Mouse (Mus musculus) erythroid progenitor cell, adult 5-6 weeks (primary cell): ENCODE data around the gene Cldnd1. TPM values are rescaled to one million over a fixed set of nuclear protein-coding genes. Genes with fewer than 3 reads are reported as not detected.

Experiments
- ATAC-seq: replicated peaks from 2 replicates; pipeline ENCODE4 v1.8.0; 2016; ENCODE audit warnings: moderate number of reproducible peaks, mild to moderate bottlenecking, moderate TSS enrichment, inconsistent platforms; ENCODE audit not compliant: poor library complexity, low FRiP score, severe bottlenecking
- total RNA-seq, 2 experiments: library from RNA; stranded (forward) in 1 of 2; stranded (reverse) in 1 of 2; fragments of 150-400 nt in 1 of 2; fragments of 186-747, 209-891 nt in 1 of 2; gene quantifications; 2 replicates each; pipeline versions ENCODE4 v1.2.3 to v1.2.4; 2015 to 2017; ENCODE audit warnings: low replicate concordance in 2 of 2

Cldnd1 gene
- total RNA-seq (2015; ENCODE audit: low replicate concordance) (27.2 and 30.6 TPM in 2 replicates), total RNA-seq (2017; ENCODE audit: low replicate concordance) (15.5 and 16.9 TPM in 2 replicates)

GRCm38 (mm10) chr16:58727477-58728131, at the start of gene Cldnd1:
Gene Cldnd1 (plus strand): TSS chr16:58727910.
- ATAC-seq, result peak; percentile 99

DNA sequence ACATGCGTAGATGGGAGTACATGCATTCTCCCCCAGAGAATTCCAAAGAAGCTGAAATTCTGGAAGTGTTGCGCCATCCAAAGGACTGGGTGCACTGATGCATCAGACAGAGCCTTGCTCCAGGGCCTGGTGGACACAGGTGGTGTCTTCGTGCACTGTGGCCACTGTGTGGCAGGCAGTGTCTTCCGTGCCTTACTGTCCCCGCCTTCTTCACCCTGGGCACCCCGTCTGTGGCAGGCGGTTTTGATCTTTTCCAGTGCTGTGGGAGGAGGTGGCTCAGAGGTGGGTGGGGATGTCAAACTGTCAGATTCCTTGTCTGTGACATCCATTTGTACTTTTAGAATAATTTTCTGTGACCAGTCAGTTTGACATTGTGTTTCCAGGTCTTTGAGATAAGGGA, 49.0 kb upstream of the Cldnd1 start:
- peak; percentile 13; the same call in 1 of the 2 replicates for ATAC-seq

DNA sequence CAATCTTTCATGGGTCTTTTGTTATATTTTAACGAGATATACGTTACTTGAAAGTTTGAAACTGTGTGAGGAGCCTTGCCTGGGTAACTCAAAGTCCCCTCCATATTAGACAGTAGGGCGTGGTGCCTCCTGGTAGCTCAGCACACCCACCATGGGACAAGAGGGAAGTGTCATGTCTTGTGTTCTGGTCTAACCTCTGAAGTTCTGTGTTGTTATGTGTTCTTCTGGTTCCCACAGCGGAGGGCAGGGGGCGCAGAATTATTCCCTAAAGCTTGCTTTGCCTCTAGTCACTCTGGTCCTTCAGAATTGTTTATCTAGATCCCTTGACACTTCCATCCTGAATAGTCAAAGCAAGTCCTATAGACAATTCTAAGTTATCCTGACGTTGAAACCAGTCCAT, 45.7 kb upstream of the Cldnd1 start:
- no peak for ATAC-seq

DNA sequence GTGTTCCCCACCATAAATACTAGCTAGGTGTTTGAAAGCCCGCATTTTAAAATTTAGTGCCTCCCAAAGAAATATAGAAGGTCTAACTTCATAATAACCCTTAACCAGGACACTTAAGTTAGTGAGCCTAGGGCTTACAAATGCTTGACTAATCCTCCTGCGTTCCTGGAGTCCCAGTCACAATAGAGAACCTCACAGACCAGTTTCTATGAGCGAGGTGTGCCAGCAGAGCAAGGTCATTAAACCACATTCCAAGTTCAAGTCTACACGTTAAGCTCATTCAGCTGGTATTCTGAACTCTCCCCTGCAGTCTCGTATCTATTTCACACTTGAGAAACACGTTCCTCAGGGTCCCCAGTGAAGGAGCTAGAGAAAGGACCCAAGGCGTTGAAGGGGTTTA, 44.8 kb upstream of the Cldnd1 start:
- ATAC-seq, result no peak

DNA sequence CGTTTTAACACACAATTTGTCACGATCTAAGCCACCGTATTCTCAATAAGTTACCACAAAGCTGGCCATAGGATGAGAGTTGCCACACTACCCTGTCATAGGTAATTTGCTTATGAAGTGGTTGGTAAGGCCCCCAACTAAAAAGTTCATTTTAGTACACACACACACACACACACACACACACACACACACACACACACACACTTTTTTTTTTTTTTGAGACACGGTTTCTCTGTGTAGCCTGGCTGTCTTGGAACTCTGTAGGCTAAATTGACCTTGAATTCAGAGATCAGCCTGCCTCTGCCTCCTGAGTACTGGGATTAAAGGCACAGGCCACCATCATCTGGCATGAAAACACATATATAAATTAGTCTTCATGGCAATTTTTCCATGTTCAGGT, 43.8 kb upstream of the Cldnd1 start:
- ATAC-seq, result no peak

DNA sequence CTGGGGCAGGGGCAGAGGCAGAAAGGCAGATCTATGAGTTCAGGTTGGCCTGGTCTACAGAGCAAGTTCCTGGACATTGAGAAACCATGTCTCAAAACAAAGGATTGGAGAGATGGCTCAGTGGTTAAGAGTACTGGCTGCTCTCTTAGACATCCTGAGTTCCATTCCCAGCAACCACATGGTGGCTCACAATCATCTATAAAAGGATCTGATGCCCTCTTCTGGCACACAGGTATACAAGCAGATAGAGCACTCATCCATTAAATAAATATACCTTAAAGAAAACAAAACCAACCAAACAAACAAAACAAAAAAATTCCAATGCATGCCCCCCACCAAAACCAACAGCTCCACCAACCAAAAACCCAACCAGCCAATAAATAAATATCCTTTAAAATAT, 43.2 kb upstream of the Cldnd1 start:
- no peak for ATAC-seq

- ATAC-seq, result 0 out of 2 replicates have a peak, but pooled peaks have one; percentile 52
These were observed 41.9 kb upstream of the Cldnd1 start for GRCm38 (mm10) chr16:58685548-58686537.

GRCm38 (mm10) chr16:58688534-58688933, 39.2 kb upstream of the Cldnd1 start:
- no peak for ATAC-seq

DNA sequence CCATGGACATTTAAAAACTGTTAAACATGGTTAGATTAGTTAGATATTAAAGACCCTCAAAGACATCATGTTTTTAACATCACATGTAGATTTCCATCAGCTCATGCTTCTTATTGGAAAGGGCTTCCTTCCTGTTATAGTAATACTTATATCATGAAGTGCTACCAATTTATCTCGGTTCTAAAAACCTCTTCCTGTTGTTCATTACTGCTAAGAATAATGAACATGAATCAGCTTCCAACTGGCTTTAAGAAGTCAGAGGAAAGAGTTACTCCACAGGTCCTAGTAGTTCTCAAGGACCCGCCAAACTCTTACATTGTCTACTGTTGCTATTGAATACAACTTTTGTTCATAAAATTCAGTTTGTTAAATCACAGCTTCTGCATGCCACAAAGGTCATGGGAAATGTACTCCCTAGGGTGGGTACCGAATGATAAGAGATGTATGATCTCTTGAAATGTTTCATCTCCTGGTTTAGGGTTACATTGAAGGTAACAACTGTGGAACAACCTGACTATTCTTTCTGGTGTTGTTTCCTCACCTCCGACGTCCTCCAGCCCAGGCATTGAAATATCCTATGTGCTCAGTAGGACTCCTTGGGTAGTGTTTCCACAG, 38.0 kb upstream of the Cldnd1 start:
- no peak for ATAC-seq

DNA sequence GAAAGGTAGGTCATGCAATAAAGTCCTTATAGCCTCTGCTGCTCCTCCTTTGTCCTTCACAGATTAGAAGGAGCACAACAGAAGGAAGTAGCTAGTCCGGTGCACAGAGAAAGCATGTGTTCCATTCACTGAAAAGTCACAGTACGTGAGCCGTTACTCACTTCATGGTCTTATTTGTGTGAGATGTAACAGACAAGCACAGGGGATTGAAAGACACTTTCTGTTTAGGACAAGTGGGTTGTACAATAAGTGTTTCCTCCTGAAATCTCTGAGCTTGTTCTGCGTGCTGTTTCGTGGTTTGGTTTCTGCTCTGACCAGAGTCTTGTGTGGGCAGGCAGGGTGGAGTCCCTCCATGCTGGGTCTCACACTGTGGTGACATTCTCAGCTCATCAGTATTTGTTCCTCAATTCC, 37.4 kb upstream of the Cldnd1 start:
- no peak for ATAC-seq

GRCm38 (mm10) chr16:58694091-58694490, 33.6 kb upstream of the Cldnd1 start:
- no peak for ATAC-seq

DNA sequence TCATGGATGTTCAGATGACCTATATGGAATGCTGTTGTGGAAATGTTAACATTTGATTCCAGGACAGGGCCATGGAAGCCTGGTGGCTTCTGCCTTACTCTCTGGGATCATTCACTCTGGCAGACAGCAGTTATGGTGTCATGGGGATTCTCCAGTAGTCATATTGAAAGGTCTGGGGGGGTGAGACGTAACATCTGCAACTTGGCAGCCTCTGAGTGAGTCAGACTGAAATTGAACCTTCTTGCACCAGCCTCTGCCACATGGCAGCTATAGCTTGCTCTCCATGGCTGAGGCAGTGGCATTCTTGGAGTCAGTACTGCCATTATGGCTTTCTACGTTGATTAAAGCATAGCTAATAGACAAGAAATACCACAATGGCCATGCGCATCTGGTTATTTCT, 30.9 kb upstream of the Cldnd1 start:
- no peak for ATAC-seq

GRCm38 (mm10) chr16:58697261-58697660, 30.4 kb upstream of the Cldnd1 start:
- no peak for ATAC-seq

- no peak for ATAC-seq
These were observed 27.5 kb upstream of the Cldnd1 start for GRCm38 (mm10) chr16:58700174-58700573.

- no peak for ATAC-seq
These were observed 26.8 kb upstream of the Cldnd1 start for GRCm38 (mm10) chr16:58700816-58701424.

GRCm38 (mm10) chr16:58701779-58702178, 25.9 kb upstream of the Cldnd1 start:
- ATAC-seq, result no peak

DNA sequence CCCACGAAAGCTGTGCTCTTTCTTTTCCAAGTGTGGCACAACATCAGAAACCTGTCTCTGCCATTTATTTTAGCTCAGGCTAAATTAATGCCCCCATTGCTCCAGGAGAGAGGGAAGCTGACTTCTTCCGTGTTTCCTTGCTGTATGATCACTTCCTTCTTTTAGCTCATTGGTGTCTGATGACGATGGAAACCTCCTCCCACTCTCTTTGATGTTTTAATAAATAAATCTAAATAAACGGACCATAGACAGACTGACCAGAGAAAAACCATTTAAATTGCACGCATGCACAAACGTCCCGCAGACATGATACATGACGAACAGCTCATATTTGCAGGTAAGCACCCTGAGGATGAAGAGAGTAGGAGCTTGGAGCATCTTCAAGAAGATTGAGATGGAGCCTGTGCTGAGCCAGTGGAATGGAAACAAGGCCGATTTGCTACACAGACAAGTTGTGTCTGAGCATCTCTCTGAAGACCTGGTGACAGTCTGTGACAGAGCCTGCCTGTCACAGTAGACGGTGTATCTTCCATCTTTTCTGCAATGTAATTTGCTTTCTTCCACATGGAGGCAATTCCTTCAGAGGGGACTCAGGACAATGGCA, 25.3 kb upstream of the Cldnd1 start:
- ATAC-seq, result no peak

- ATAC-seq, result no peak
These were observed 24.2 kb upstream of the Cldnd1 start for GRCm38 (mm10) chr16:58703382-58704124.

GRCm38 (mm10) chr16:58704999-58705398, 22.7 kb upstream of the Cldnd1 start:
- ATAC-seq, result no peak
